Mouse (Mus musculus) B cell, adult 62 days (primary cell): ENCODE results near the gene Acly. TPM values are rescaled to one million over a fixed set of nuclear protein-coding genes. Genes with fewer than 3 reads are reported as not detected.

Experiments
- total RNA-seq: library from RNA; stranded (reverse); gene quantifications from 4 replicates; pipeline ENCODE4 v1.2.4, GENCODE M21; 2023

Gene Acly
- total RNA-seq: 153 to 164 TPM (median 163 TPM) in 4 replicates

DNA sequence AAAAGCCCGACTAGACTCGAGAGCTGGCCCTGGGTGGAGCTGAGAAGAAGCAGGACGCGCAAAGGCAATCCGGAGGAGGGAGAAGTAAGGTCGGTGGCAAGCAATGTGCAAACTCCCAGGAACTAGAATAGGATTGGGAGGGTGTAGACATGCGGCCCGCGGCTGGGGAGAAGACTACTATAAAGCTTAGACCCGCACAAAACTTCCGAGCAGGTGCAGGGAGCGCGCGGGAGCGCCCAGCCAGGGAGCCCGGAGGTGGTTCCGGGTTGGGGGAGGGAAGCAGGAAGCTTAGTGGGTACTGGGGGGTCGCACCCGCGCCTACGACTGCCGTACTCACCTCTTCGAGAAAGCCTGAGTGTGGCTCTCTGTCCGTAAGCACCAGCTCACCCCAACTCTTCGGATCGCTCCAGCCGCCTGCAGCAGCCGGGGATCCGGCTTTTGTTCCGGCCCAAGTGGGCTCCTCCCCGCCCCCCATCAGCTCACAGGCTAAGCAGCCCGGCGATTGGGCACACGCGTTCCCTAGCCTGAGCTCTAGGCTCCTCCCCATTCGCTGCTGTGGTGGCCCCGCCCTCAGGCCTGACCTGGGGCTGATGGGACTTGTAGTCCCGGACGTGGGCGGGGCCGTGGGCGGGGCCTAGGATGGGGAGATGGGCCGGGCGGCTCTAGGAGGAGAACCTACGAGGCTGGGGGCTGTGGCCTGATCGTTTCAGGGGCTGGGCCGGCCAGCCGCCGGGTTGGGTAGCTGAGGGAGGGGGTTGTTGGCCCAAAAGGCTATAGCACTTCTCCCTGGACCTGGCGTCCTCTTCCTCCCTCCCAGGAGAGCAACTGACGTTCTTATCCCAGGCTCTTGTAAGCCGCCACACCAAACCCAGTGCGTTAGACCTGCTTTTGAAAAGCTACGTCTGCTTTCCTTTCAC, at the start of gene Acly:
TSS of gene Acly (minus strand) at position 543 of the 917 bp plus-strand sequence.

DNA sequence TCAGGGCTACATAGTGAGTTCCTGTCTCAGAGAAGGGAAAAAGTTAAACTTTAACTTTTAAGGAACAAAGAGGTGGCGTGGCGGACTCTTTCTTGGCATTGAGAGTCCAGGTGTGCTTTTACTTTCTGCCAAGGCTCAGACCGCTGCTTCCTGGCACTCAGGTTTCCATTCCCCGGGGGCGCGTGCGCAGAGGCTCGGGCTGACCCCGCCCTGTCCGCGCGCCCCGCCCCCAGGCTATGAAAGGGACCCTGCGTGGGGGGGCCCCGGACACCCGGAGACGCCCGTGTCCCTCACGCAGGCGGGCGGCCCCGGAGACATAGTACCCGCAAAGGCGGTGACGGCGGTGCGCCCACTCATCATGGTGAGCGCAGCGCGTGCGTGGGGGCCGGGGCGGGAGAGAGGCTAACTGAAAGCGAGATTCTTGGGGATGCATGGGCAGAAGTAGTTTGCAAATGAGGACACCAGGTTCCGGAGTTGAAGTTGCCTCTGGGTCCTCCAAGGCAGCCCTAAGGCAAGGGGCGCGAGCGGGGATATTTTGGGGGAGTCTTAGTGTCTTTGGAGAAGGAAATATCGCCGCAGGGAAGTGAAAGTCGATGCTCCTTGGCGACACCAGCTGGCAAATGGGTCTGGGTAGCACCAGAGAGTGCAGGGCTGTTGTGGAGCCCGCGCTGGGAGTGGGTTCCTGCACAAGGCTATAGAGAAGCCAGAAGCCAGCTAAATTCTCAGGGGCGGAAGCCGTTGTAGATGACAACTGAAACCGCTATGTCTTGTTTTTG, 47.1 kb upstream of the Acly start, which contains the start of gene Cnp:
TSS of gene Cnp (plus strand) at position 197 of the 776 bp plus-strand sequence.

DNA sequence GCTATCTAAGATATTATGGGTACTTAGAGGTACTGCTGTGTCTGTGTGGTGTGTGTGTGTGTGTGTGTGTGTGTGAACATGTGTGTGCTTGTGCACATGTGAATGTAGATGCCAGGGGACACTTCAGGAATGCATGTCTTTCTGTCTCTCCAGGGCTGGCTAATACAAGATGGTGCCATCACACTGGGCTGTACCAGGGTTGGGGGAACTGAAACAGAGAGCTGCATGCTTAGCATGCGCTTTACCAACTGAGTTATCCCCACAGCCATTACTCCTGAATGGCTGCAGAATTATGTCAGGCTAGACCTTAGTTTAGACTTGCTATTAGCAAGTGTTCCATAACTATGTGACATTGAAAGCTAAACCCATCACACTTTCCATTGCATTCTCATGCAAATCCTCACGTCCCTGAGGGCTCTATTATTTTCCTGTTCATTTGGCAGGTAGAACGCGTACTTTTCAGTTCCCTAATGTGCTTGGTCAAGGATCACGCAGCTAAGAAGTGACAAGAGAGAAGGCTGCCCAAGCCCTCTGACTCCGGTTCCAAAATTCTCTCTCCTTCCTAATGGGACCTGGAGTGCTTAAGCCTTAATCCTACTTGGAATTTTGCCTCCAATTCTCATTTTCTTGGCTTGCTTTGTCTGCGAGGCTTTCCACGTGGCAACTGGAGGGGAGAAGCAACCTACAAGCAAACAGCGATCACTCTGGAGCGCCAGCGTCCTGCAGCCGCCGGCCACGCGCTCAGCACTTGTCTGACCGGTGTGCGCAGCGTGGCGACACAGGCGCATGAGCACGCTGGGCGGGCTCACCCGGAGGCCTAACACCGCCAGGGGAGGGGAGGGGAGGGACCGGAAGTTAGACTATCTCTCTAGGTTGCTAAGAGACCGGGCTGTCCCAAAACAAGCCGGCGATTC, 17.3 kb upstream of the Acly start, which contains the start of gene Ttc25:
TSS of gene Ttc25 (plus strand) at position 776 of the 914 bp plus-strand sequence.

DNA sequence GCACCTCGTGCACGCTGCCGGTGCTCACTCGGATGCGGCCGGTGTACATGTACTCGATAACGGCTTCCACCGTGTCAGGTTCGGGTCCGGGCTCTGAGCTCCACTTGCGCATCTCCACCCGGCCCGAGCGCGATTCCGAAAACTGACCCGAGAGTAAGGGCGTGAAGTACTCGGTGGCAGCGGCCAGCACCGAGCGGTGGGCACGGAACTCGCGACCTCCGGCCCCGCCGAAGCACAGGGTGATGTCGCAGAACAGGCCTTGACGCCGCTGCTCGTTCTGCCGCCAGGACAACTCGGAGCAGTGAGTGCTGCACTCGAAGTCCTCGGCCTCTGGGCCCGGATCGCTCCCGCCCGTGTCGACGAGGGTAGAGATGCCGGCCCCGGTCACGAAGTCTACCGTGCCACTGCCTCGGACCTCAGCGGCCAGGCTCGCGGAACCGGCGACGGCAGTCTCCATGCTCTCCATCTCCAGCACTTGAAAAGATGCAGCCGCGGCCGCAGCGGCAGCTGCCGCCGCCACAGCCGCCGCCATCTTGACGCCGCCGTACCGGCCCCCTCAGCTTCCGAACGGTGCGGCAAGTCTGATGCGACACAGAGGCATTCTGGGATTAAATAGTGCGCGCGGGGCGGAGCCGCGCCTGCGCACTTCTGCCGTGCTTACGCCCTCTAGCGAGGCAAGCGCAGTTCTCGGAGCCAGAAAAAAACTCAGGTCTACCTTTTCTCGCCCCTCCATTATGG, 55.4 kb downstream of the Acly start, which contains the start of gene Klhl11:
TSS of gene Klhl11 (minus strand) at position 545 of the 738 bp plus-strand sequence.

DNA sequence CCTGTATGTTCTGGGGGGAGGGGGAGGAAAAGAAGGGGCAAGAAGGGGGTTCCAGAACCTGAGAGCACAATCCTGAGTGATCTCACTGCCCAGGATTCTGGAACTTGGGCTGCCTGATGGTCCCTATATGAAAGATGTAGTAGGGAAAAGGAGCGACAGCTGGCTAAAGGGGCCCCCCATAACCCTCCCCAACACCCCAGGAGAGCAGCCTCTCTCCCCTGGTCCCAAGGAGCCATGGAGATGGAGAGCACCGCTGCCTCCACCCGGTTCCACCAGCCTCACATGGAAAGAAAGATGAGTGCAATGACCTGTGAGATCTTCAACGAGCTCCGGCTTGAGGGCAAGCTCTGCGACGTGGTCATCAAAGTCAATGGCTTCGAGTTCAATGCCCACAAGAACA, 86.0 kb downstream of the Acly start, which contains the start of the genes Nt5c3b and Klhl10:
TSS of gene Nt5c3b (minus strand) at position 12 of the 400 bp plus-strand sequence.
TSS of gene Klhl10 (plus strand) at position 121 of the 400 bp plus-strand sequence.

Other genes with a start within 250 kb of the Acly start
- 2,416 to 2,657 TPM (median 2,512 TPM) in 4 replicates for gene Eif1, start 208.1 kb downstream of the Acly start, total RNA-seq
- not detected in 4 replicates for gene Gast, start 193.6 kb downstream of the Acly start, total RNA-seq
- 2.0 to 2.6 TPM (median 2.2 TPM) in 4 replicates for gene Hap1, start 171.9 kb downstream of the Acly start, total RNA-seq
- gene Jup, start 130.2 kb downstream of the Acly start, total RNA-seq: 16.0 to 25.3 TPM (median 21.5 TPM) in 4 replicates
- gene P3h4, start 113.2 kb downstream of the Acly start, total RNA-seq: not detected in 4 replicates
- gene Fkbp10, start 112.3 kb downstream of the Acly start, total RNA-seq: not detected in 4 replicates
- gene Nt5c3b, start 86.2 kb downstream of the Acly start, total RNA-seq: 53.2 to 65.6 TPM (median 58.2 TPM) in 4 replicates
- 1.5 to 2.8 TPM (median 2.3 TPM) in 4 replicates for gene Klhl10, start 86.1 kb downstream of the Acly start, total RNA-seq
- gene Klhl11, start 55.3 kb downstream of the Acly start, total RNA-seq: 20.2 to 23.6 TPM (median 21.0 TPM) in 4 replicates
- 0.39 to 1.3 TPM (median 0.70 TPM) in 4 replicates for gene Ttc25, start 17.6 kb upstream of the Acly start, total RNA-seq
- gene Cnp, start 46.9 kb upstream of the Acly start, total RNA-seq: 146 to 163 TPM (median 154 TPM) in 4 replicates
- gene Nkiras2, start 91.2 kb upstream of the Acly start, total RNA-seq: 18.9 to 25.1 TPM (median 22.7 TPM) in 4 replicates
- gene Dnajc7, start 92.2 kb upstream of the Acly start, total RNA-seq: 374 to 427 TPM (median 395 TPM) in 4 replicates
- gene Zfp385c, start 164.5 kb upstream of the Acly start, total RNA-seq: not detected in 4 replicates
- gene Dhx58, start 176.3 kb upstream of the Acly start, total RNA-seq: 14.2 to 20.9 TPM (median 18.3 TPM) in 4 replicates
- 36.7 to 39.7 TPM (median 38.7 TPM) in 4 replicates for gene Kat2a, start 184.5 kb upstream of the Acly start, total RNA-seq
- not detected in 4 replicates for gene Hspb9, start 185.8 kb upstream of the Acly start, total RNA-seq
- 123 to 134 TPM (median 127 TPM) in 4 replicates for gene Rab5c, start 210.2 kb upstream of the Acly start, total RNA-seq
- 8.1 to 10.4 TPM (median 9.4 TPM) in 4 replicates for gene Kcnh4, start 231.9 kb upstream of the Acly start, total RNA-seq
- not detected in 4 replicates for gene Hcrt, start 234.9 kb upstream of the Acly start, total RNA-seq
- gene Ghdc, start 243.0 kb upstream of the Acly start, total RNA-seq: 21.1 to 24.9 TPM (median 23.1 TPM) in 4 replicates